Mouse (Mus musculus): Measurements from ENCODE around the gene 4931417E11Rik.

The 4931417E11Rik gene

GRCm38 (mm10) chr6:73469567-73469966, at the start of gene 4931417E11Rik:
Gene 4931417E11Rik (minus strand): TSS chr6:73469667.
- DNase-seq: no peak

GRCm38 (mm10) chr6:73517818-73518396, 48.4 kb upstream of the 4931417E11Rik start:
- DNase-seq: no peak

- DNase-seq: peak; percentile 13
Measured at GRCm38 (mm10) chr6:73512907-73513306, 43.4 kb upstream of the 4931417E11Rik start.

GRCm38 (mm10) chr6:73499631-73500030, 30.2 kb upstream of the 4931417E11Rik start:
- DNase-seq: no peak

- no peak for DNase-seq
Measured at GRCm38 (mm10) chr6:73497321-73497720, 27.9 kb upstream of the 4931417E11Rik start.

GRCm38 (mm10) chr6:73490524-73490923, 21.1 kb upstream of the 4931417E11Rik start:
- DNase-seq: no peak

GRCm38 (mm10) chr6:73485616-73486015, 16.1 kb upstream of the 4931417E11Rik start:
- no peak for DNase-seq

GRCm38 (mm10) chr6:73466084-73466483, 3.4 kb downstream of the 4931417E11Rik start:
- peak; percentile 78 for DNase-seq

- DNase-seq: peak; percentile 46
Measured at GRCm38 (mm10) chr6:73462543-73462942, 6.9 kb downstream of the 4931417E11Rik start.

GRCm38 (mm10) chr6:73433912-73434311, 35.6 kb downstream of the 4931417E11Rik start:
- no peak for DNase-seq

- DNase-seq: no peak
Measured at GRCm38 (mm10) chr6:73428618-73429336, 40.7 kb downstream of the 4931417E11Rik start.

GRCm38 (mm10) chr6:73427273-73427812, 42.1 kb downstream of the 4931417E11Rik start:
- no peak for DNase-seq

Measured in kidney, adult 11 months (tissue).